Mouse (Mus musculus) limb, embryonic 11.5 days (tissue): ENCODE data around the gene Paqr7. TPM values are rescaled to one million over a fixed set of nuclear protein-coding genes. Genes with fewer than 3 reads are reported as not detected.

Source experiments
- ATAC-seq: fragments of 200-750 bp; cut with Nextera tagmentation; 2 replicates; pipeline ENCODE4 v1.8.0; 2017; ENCODE audit warnings: low read depth; ENCODE audit not compliant: insufficient number of reproducible peaks, low FRiP score, low TSS enrichment
- DNase-seq: peaks from one replicate; pipeline ENCODE4 v3.0.0-alpha.2; 2015; ENCODE audit warnings: low spot score
- H3K27ac ChIP-seq: fragments of 300-500 bp; sonication (generic); replicated peaks from 2 replicates; pipeline ENCODE4 v1.5.1; 2014; ENCODE audit warnings: low read depth, mild to moderate bottlenecking, low read length
- H3K27me3 ChIP-seq: fragments of 300-500 bp; sonication (generic); 2 replicates; pipeline ENCODE4 v1.6.1; 2014; ENCODE audit warnings: mild to moderate bottlenecking, low read length, mixed read lengths; ENCODE audit not compliant: control insufficient read depth, insufficient read depth
- H3K36me3 ChIP-seq: fragments of 300-500 bp; sonication (generic); 2 replicates; pipeline ENCODE4 v1.6.1; 2014; ENCODE audit warnings: mild to moderate bottlenecking, low read length, moderate library complexity, mixed read lengths; ENCODE audit not compliant: control insufficient read depth, insufficient read depth
- H3K4me1 ChIP-seq: fragments of 300-500 bp; sonication (generic); 2 replicates; pipeline ENCODE4 v1.6.1; 2014; ENCODE audit warnings: low read length, mixed read lengths; ENCODE audit not compliant: control insufficient read depth, insufficient read depth
- H3K4me2 ChIP-seq: fragments of 300-500 bp; sonication (generic); 2 replicates; pipeline ENCODE4 v1.6.1; 2014; ENCODE audit warnings: low read depth, mild to moderate bottlenecking, moderate library complexity; ENCODE audit not compliant: severe bottlenecking
- H3K4me3 ChIP-seq: fragments of 300-500 bp; sonication (generic); 2 replicates; pipeline ENCODE4 v1.5.1; 2014; ENCODE audit warnings: low read depth, low read length
- H3K9ac ChIP-seq: fragments of 300-500 bp; sonication (generic); 2 replicates; pipeline ENCODE4 v1.6.1; 2014; ENCODE audit warnings: mild to moderate bottlenecking, low read length
- H3K9me3 ChIP-seq: fragments of 300-500 bp; sonication (generic); 2 replicates; pipeline ENCODE4 v1.6.1; 2016; ENCODE audit warnings: low read length; ENCODE audit not compliant: control insufficient read depth
- WGBS: fragments of 180-500 bp; shearing (Covaris S2); extraction: QIAGEN DNeasy Blood & Tissue Kit; methylation state at CpG from one replicate; pipeline ENCODE4 v1.1.7; 2014; 5-methylcytosine and 5-hydroxymethylcytosine counted together
- polyA plus RNA-seq: library from polyadenylated mRNA; unstranded; fragments of >200 nt; fragmentation: Nextera tagmentation; extraction: Ambion mirVana; gene quantifications from 2 replicates; pipeline ENCODE4 v1.2.1, GENCODE M21; 2014

Paqr7 gene
- 0.65 and 0.88 TPM in 2 replicates for polyA plus RNA-seq

DNA sequence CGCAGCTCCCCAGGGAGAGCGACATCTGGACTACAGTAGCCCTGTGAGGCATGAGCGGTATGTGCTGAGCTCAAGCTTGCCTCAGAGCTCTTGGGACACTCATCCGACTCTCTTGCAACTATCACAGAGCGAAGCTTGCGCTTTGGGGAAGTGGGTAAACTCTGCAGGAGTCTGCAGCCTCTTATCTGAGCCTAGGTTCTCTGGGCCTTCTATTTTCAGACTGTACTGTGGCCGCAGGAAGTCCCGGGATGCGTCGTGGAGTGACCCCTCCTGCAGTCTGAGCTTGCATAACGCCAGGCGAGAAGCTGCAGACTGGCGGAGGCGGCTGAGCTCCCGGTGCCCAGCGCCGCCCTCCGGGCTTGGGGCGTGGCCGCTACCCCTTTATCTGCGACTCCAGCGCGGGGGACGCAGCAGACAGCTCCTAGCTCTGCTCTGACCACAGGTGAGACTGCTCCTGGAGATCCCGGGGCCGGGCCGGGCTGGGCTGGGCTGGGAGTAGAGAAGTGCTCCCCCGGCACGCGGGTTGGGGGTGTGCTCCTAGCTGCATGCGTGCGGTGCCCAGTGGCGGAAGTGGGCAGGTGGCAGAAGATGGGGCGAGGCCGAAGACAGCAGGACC is at the start of gene Paqr7:
Paqr7 (plus strand) TSS at position 103 of the 616 bp plus-strand sequence.
- Histone ChIP-seq H3K36me3 (no peaks in the 10 kb centered on the region; the same call in 1 of the 2 replicates), H3K4me2 (peak within 1 kb of the TSS; percentile 95), H3K9me3 (no peaks in the 10 kb centered on the region), H3K4me3 (peak within 1 kb of the TSS; percentile 42), H3K4me1 (0 out of 2 replicates have a peak, but pooled peaks cover 10% of the 10 kb centered on the region), H3K27ac (no peak within 1 kb of the TSS), H3K27me3 (0 out of 2 replicates have a peak, but pooled peaks cover 2% of the 10 kb centered on the region), H3K9ac (peak within 1 kb of the TSS; percentile 66)
- WGBS = 3% methylated on average over 35 of the region's 35 CpGs
- ATAC-seq = 0 out of 2 replicates have a peak, but pooled peaks have one; percentile 32
- DNase-seq = peak; percentile 62

DNA sequence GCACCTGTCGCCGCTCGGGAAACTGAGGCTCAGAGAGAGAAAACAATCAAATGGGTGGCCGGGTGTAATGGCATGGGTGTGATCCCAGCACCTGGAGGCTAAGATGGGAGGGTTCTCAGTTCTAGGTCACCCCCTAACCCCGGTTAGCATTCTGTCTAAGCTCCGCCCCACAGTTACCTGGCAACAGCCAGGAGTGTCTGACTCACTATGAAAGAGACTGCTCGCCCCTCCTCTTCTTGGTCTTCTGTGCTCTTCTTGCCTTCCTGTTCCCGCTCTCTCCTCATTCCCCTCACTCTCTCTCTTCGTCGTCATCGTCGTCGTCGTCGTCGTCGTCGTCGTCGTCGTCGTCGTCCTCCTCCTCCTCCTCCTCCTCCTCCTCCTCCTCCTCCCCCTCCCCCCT is 48.5 kb upstream of the Paqr7 start:
- no peak overlapping the region for H3K4me3 ChIP-seq
- H3K4me1 ChIP-seq = peaks cover 9% of the 10 kb centered on the region
- 0 out of 2 replicates have a peak, but pooled peaks cover 2% of the 10 kb centered on the region for H3K27me3 ChIP-seq
- H3K27ac ChIP-seq = no peak overlapping the region
- no peaks in the 10 kb centered on the region for H3K36me3 ChIP-seq
- 54% methylated on average over 23 of the region's 23 CpGs for WGBS
- no peaks in the 10 kb centered on the region for H3K9me3 ChIP-seq
- no peak overlapping the region for H3K9ac ChIP-seq
- DNase-seq = no peak
- ATAC-seq = no peak
- H3K4me2 ChIP-seq = no peak overlapping the region

DNA sequence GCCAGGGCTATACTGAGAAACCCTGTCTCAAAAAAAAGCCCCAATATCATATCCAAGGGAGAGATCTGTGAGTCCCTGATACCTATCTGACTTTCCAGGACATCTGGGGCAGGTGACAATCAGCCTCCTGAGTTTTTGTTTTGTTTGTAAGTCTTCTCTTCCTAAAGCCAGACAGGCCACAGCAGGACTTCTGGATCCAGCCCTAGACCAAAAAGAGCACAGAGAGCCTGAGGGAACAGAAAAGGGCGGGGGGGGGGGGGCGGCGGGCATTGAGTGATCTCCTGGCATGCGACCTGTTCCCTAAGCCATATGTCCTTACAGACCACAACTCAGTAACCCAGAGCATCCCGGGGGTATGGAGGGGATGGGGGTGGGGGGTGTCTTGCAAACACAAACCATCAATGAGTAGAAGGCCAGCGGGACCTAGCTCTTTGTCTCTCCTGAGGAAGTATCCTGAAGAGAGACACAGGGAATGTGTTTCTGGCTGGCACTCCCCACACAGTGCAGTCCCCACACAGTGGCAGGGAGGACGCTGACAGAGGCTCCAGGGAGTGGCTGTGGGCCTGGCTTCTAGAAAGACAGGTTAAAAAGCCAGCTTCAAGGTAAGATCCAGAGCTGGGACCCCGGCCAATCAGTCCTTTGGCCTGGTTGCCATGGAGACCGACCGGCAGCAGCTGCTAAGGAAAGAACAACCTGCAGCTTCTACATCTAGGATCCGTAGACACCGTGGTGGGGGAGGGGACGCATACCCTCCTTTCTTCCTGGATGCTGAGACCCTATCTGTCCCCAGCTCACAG is 46.7 kb upstream of the Paqr7 start:
- Histone ChIP-seq H3K4me2 (0 out of 2 replicates have a peak overlapping the region, but pooled peaks have one; percentile 15), H3K9ac (no peak overlapping the region), H3K9me3 (no peaks in the 10 kb centered on the region), H3K4me1 (peaks cover 9% of the 10 kb centered on the region), H3K4me3 (no peak overlapping the region), H3K36me3 (no peaks in the 10 kb centered on the region), H3K27ac (no peak overlapping the region), H3K27me3 (peaks cover 12% of the 10 kb centered on the region)
- ATAC-seq (no peak), DNase-seq (peak; percentile 68)
- 31% methylated on average over 13 of the region's 13 CpGs for WGBS

DNA sequence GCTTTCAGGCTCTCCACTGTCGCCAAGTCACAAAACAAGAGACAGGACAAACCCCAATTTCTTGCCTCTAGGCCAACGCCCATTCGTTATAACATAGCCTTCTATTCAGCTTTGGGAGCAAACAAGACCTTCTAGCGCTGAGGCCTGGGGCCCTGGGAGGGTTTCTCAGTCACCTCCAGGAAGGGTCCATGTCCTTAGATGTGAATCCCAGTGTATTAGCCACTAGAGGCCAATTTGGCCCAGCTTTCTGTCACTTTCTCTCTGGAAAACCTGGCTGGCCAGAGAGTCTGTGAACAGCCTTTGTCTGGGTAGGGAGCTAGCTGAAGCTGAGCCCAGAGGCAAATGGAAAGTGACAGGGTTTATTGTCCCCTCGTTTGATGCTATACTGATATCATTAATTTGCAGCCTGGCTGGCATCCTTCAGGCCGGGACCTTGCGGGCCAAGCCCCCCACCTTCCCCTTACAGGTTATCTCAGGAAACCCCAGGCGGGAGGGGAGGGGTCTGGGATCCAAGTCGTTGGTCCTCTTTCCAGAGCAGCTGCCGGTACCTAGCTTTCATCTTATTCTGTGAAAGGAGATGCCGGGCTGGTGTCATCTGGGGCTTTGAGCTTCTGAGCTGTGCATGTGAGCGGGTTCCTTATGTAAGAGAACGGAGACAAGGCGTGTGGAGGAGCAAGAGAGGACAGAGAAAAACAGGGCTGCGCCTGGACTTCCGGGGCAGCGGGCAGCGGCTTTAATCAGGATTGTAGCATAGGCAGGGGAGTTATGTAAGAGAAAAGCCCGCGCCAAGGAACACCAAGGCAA is 45.9 kb upstream of the Paqr7 start:
- Histone ChIP-seq H3K4me2 (peak overlapping the region; percentile 22; the same call in 1 of the 2 replicates), H3K9ac (0 out of 2 replicates have a peak overlapping the region, but pooled peaks have one; percentile 12), H3K4me3 (no peak overlapping the region), H3K27ac (no peak overlapping the region), H3K4me1 (peaks cover 9% of the 10 kb centered on the region), H3K36me3 (no peaks in the 10 kb centered on the region), H3K9me3 (no peaks in the 10 kb centered on the region), H3K27me3 (peaks cover 12% of the 10 kb centered on the region)
- ATAC-seq (no peak), DNase-seq (peak; percentile 33)
- WGBS = 19% methylated on average over 20 of the region's 20 CpGs

DNA sequence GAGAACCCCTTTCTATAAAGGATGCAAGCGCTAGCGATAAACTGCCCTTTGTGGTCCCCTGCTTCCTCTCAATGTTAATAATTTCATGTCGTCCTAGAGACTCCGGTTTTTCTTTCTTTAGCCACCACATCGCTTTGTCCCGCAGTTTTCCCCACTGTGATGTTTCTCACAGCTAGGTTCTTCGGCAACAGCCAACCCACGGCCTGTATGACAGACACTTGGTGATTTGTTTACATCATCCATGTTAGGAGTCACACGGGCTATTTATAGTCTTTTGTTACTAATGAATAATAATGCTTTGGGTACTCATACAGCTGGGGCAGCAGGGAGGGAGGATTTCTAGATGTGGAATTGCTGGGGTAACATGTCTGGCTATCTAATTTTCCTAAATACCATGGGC is 45.0 kb upstream of the Paqr7 start:
- H3K4me2 ChIP-seq = no peak overlapping the region
- no peak for DNase-seq
- H3K4me1 ChIP-seq = peaks cover 9% of the 10 kb centered on the region
- no peak overlapping the region for H3K9ac ChIP-seq
- WGBS = 73% methylated on average over 9 of the region's 9 CpGs
- H3K27me3 ChIP-seq = peaks cover 12% of the 10 kb centered on the region
- no peak overlapping the region for H3K27ac ChIP-seq
- no peak for ATAC-seq
- H3K9me3 ChIP-seq = no peaks in the 10 kb centered on the region
- H3K36me3 ChIP-seq = no peaks in the 10 kb centered on the region
- no peak overlapping the region for H3K4me3 ChIP-seq

DNA sequence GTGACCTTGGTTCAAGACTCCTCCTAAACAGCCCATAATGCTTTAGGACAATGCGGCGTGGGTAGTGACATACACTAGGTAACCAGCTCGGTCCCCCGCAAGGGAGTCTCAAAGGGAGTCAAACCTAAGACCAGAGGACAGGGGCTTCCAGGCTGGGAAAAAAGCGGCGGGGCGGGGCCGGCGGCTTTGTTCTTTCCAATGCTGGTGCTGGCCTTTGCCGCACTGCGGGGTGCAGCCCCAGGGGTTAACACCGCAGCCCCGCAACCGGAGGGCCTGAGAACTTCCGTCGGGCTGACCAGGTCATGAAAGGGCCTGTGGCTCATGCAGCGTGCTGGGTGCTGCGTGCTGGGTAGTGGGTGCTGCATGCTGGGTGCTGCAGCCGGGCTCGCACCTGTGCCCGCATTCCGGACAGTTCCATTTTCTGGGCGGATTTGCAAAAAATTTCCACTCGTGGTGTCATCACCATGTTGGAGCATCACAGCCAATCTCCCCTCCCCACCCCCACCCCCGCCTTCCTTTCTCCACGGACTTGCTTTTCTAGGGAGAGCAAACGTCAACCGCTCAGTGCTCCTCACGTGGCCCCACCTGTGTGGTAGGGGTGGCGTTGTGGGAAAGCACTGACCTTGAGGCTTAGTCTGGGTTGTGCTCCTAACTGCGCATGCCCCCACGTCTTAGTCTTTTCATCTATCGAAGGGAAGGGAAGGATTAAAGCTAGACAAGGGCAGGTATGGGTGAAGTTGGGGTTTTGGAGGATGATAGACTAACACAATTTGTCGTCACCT is 42.7 kb upstream of the Paqr7 start:
- no peak for DNase-seq
- H3K27ac ChIP-seq = no peak overlapping the region
- H3K9me3 ChIP-seq = no peaks in the 10 kb centered on the region
- H3K4me3 ChIP-seq = no peak overlapping the region
- peaks cover 10% of the 10 kb centered on the region for H3K27me3 ChIP-seq
- peaks cover 9% of the 10 kb centered on the region for H3K4me1 ChIP-seq
- ATAC-seq = no peak
- 25% methylated on average over 34 of the region's 34 CpGs for WGBS
- H3K36me3 ChIP-seq = no peaks in the 10 kb centered on the region
- H3K9ac ChIP-seq = no peak overlapping the region
- H3K4me2 ChIP-seq = no peak overlapping the region

DNA sequence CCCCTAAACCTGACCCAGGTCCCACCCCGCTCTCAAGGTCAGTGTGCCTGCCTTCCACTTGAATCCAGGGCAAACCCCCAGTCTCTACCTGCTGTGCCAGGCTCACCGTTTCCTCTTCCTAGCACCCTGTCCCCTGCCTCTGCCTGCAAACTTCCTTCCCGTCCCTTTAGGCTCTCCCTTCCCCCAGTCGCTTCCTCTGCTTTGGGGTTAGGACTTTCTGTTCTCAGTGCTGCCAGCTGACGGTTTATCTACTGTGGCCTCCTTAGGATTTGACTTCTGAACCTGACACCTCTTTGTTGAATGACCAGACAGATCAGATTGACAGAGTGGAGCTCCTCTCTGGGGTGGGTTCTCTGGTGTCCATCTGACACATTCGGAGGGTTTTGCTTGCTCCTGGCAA is 41.2 kb upstream of the Paqr7 start:
- H3K4me3 ChIP-seq = no peak overlapping the region
- no peaks in the 10 kb centered on the region for H3K9me3 ChIP-seq
- DNase-seq (no peak), ATAC-seq (no peak)
- H3K4me1 ChIP-seq = peaks cover 5% of the 10 kb centered on the region
- no peaks in the 10 kb centered on the region for H3K36me3 ChIP-seq
- 39% methylated on average over 6 of the region's 6 CpGs for WGBS
- H3K27ac ChIP-seq = no peak overlapping the region
- H3K27me3 ChIP-seq = peaks cover 10% of the 10 kb centered on the region
- H3K9ac ChIP-seq = no peak overlapping the region
- no peak overlapping the region for H3K4me2 ChIP-seq
